Mouse (Mus musculus): Measurements from ENCODE around the gene Dclre1c. TPM values are rescaled to one million over a fixed set of nuclear protein-coding genes. Genes with fewer than 3 reads are reported as not detected.

Dclre1c gene
- total and polyA plus RNA-seq, 2 experiments from 2014 or later = 1.6 to 2.6 TPM

DNA sequence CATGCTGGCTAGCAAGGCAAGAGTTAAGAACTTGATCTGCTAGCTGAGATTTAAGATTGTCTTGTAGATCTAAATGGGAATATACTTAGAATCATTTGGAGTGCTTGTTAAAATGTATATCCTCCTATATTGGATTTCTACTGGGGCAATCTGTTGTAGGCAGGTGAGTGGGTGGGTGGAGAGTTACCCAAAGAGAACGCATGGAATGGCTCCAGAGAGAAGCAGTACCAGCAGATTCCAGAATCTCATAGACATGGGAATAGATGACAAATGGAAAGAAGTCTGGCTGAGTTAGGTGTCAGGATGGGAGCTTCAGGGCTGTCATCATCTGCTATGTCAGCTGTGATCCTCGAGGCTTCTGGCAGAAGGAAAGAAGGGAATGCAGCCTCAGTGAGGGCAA, 25.5 kb downstream of the Dclre1c start:
- H3K27me3 ChIP-seq (ENCODE audit: control insufficient read depth, insufficient read depth, low read length) = no peaks in the 10 kb centered on the region
- TF ChIP-seq CTCF (IDR thresholded peaks at IDR 0.05; ENCODE audit: low read depth) = no peak
- no peak for TF ChIP-seq EP300 (IDR thresholded peaks at IDR 0.05; ENCODE audit: low read depth)
- no peak for ATAC-seq (ENCODE audit: insufficient read depth, low read depth)
- no peak overlapping the region for H3K4me2 ChIP-seq (ENCODE audit: low read depth, low read length)
- no peaks in the 10 kb centered on the region for H3K9me3 ChIP-seq (replicated peaks; ENCODE audit: control insufficient read depth, low read length)
- no peak overlapping the region for H3K4me3 ChIP-seq (ENCODE audit: low read depth, low read length)
- no peak overlapping the region for H3K27ac ChIP-seq (ENCODE audit: low read depth)
- H3K9ac ChIP-seq (replicated peaks; ENCODE audit: low read depth, low read length) = no peak overlapping the region
- H3K36me3 ChIP-seq (replicated peaks; ENCODE audit: control insufficient read depth, insufficient read depth, low read length) = peaks cover 34% of the 10 kb centered on the region
- no peak for DNase-seq (ENCODE audit: low spot score)
- WGBS = 63% methylated on average over 2 of the region's 2 CpGs
- H3K4me1 ChIP-seq (ENCODE audit: control insufficient read depth, insufficient read depth) = no peaks in the 10 kb centered on the region

DNA sequence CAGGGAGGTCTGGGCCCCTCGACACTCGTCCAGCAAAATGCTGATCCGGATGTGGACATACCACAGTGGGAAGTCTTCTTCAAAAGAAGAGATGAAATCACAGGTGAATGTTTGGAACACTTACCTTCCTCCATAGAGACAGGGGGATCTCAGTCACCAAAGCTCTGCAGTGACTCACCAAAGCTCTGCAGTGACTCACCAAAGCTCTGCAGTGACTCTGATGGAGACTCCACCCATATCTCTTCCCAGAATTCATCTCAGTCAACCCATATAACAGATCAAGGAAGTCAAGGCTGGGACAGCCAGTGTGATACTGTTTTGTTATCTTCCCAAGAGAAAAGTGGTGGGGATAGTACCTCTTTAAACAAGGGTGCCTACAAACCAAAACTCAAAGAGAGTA, 29.2 kb downstream of the Dclre1c start:
- 86% methylated on average over 3 of the region's 3 CpGs for WGBS
- Histone ChIP-seq H3K9me3 (replicated peaks; ENCODE audit: control insufficient read depth, low read length) (no peaks in the 10 kb centered on the region), H3K27me3 (ENCODE audit: control insufficient read depth, insufficient read depth, low read length) (no peaks in the 10 kb centered on the region), H3K36me3 (replicated peaks; ENCODE audit: control insufficient read depth, insufficient read depth, low read length) (peaks cover 43% of the 10 kb centered on the region), H3K4me3 (ENCODE audit: low read depth, low read length) (no peak overlapping the region), H3K27ac (ENCODE audit: low read depth) (no peak overlapping the region), H3K4me1 (ENCODE audit: control insufficient read depth, insufficient read depth) (no peaks in the 10 kb centered on the region), H3K4me2 (ENCODE audit: low read depth, low read length) (no peak overlapping the region), H3K9ac (replicated peaks; ENCODE audit: low read depth, low read length) (no peak overlapping the region)
- DNase-seq (ENCODE audit: low spot score) (no peak), ATAC-seq (ENCODE audit: insufficient read depth, low read depth) (no peak)
- TF ChIP-seq EP300 (IDR thresholded peaks at IDR 0.05; ENCODE audit: low read depth) = no peak
- TF ChIP-seq CTCF (IDR thresholded peaks at IDR 0.05; ENCODE audit: low read depth) = no peak

DNA sequence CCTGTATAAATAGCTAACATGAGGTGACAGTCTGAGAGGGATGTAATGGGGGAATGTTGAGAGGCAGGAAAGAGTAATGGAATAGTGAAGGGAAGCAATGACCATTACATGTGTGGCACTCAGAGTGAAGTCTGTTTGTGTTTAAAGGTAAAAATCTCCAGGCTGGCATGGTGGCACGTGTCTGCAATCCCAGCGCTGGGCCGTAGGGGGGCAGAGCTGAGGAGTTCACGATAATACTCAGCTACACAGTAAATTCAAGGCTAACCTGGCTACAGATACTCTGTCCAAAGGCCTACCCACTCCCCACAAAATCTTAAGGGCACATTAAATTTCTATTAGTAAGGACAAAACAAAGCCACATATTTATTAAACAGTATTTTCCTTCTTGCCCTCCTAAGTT, 32.7 kb downstream of the Dclre1c start:
- DNase-seq (ENCODE audit: low spot score) = no peak
- Histone ChIP-seq H3K4me1 (ENCODE audit: control insufficient read depth, insufficient read depth) (no peaks in the 10 kb centered on the region), H3K27me3 (ENCODE audit: control insufficient read depth, insufficient read depth, low read length) (no peaks in the 10 kb centered on the region), H3K9ac (replicated peaks; ENCODE audit: low read depth, low read length) (no peak overlapping the region), H3K9me3 (replicated peaks; ENCODE audit: control insufficient read depth, low read length) (no peaks in the 10 kb centered on the region), H3K4me3 (ENCODE audit: low read depth, low read length) (no peak overlapping the region), H3K27ac (ENCODE audit: low read depth) (no peak overlapping the region), H3K4me2 (ENCODE audit: low read depth, low read length) (no peak overlapping the region), H3K36me3 (replicated peaks; ENCODE audit: control insufficient read depth, insufficient read depth, low read length) (peaks cover 43% of the 10 kb centered on the region)
- no peak for ATAC-seq (ENCODE audit: insufficient read depth, low read depth)
- WGBS = 83% methylated on average over 4 of the region's 4 CpGs
- no peak for TF ChIP-seq EP300 (IDR thresholded peaks at IDR 0.05; ENCODE audit: low read depth)
- no peak for TF ChIP-seq CTCF (IDR thresholded peaks at IDR 0.05; ENCODE audit: low read depth)

DNA sequence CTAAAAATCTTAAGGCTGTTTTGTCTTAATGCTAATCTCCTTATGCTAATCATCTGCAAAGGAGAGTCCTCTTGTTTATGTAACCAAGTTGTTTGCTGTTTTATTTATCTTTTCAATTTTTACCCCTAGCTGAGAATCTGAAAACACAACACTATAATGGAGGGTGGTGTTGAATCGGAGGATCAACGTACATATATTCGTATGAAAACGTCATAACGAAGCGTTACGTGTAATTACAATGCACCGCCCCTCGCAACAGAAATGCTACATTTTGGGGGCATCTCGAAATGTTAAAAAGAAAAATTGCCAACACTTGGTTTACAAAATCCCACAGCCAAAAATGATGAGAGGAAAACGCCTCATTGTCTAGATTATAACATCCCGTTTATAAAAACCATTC, 50.0 kb downstream of the Dclre1c start:
- no peaks in the 10 kb centered on the region for H3K36me3 ChIP-seq (replicated peaks; ENCODE audit: control insufficient read depth, insufficient read depth, low read length)
- H3K4me2 ChIP-seq (ENCODE audit: low read depth, low read length) = peak overlapping the region; percentile 98
- DNase-seq (ENCODE audit: low spot score) = no peak
- H3K4me3 ChIP-seq (ENCODE audit: low read depth, low read length) = peak overlapping the region; percentile 96
- TF ChIP-seq CTCF (IDR thresholded peaks at IDR 0.05; ENCODE audit: low read depth) = no peak
- TF ChIP-seq EP300 (IDR thresholded peaks at IDR 0.05; ENCODE audit: low read depth) = no peak
- H3K4me1 ChIP-seq (ENCODE audit: control insufficient read depth, insufficient read depth) = 0 out of 2 replicates have a peak, but pooled peaks cover 8% of the 10 kb centered on the region
- no peaks in the 10 kb centered on the region for H3K9me3 ChIP-seq (replicated peaks; ENCODE audit: control insufficient read depth, low read length)
- no peaks in the 10 kb centered on the region for H3K27me3 ChIP-seq (ENCODE audit: control insufficient read depth, insufficient read depth, low read length)
- H3K27ac ChIP-seq (ENCODE audit: low read depth) = peak overlapping the region; percentile 79; the same call in 1 of the 2 replicates
- WGBS = 2% methylated on average over 12 of the region's 12 CpGs
- no peak for ATAC-seq (ENCODE audit: insufficient read depth, low read depth)
- H3K9ac ChIP-seq (replicated peaks; ENCODE audit: low read depth, low read length) = peak overlapping the region; percentile 72

DNA sequence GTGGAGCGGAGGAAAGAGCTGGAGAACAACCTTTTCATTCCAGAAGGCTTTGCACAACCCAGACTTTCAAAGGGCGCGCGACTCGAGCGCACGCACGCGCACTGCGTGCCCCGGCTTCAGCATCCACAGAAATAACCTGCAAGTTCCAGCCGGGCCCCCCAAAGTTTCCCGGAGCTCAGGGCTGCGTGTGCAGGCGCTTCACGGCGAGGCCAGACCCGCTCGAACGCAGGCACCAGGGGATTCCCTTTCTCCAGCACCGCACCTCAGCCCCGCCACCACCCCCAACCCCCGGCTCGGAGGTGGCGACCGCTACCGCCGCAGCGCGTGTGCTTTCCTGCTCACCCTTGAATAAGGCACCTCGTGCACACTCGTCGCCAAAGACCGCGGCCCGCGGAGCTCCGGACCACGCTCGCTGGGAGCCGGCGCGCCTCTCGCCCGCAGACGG, 50.5 kb downstream of the Dclre1c start:
- H3K4me3 ChIP-seq (ENCODE audit: low read depth, low read length) = peak overlapping the region; percentile 96

DNA sequence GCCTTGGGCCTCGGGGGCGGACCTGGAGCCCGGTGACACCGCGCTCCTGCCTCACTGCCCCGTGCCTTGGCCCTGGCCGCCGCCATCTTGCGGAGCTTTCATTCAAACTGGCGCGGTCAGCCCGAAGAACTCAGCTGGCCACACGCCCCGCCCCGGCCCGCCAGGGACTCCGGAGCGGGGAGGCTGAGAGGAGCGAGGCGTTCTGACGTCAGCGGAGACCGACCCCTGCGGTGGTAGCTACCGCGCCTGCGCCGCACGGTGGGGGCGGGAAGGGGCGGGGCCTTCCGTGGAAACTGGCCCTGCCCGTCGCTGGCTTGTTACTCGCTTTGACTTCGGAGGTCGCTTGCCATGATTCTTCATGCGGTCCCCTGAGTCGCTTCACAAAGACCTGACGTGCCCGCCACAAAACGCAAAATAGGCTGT, 50.9 kb downstream of the Dclre1c start, which contains the start of gene Suv39h2:
Suv39h2 (minus strand) TSS at position 171 of the 423 bp plus-strand sequence.
- Histone ChIP-seq H3K27me3 (ENCODE audit: control insufficient read depth, insufficient read depth, low read length) (no peaks in the 10 kb centered on the region), H3K4me1 (ENCODE audit: control insufficient read depth, insufficient read depth) (0 out of 2 replicates have a peak, but pooled peaks cover 8% of the 10 kb centered on the region), H3K27ac (ENCODE audit: low read depth) (peak within 1 kb of the TSS; percentile 79), H3K9ac (replicated peaks; ENCODE audit: low read depth, low read length) (peak within 1 kb of the TSS; percentile 72), H3K4me2 (ENCODE audit: low read depth, low read length) (peak within 1 kb of the TSS; percentile 98), H3K4me3 (ENCODE audit: low read depth, low read length) (peak within 1 kb of the TSS; percentile 96), H3K9me3 (replicated peaks; ENCODE audit: control insufficient read depth, low read length) (no peaks in the 10 kb centered on the region), H3K36me3 (replicated peaks; ENCODE audit: control insufficient read depth, insufficient read depth, low read length) (no peaks in the 10 kb centered on the region)
- peak; percentile 100 for ATAC-seq (ENCODE audit: insufficient read depth, low read depth)
- no peak for TF ChIP-seq EP300 (IDR thresholded peaks at IDR 0.05; ENCODE audit: low read depth)
- no peak for TF ChIP-seq CTCF (IDR thresholded peaks at IDR 0.05; ENCODE audit: low read depth)
- peak; percentile 96 for DNase-seq (ENCODE audit: low spot score)
- 0% methylated on average over 42 of the region's 42 CpGs for WGBS

More for the DNA sequence above, 50.5 kb downstream of the Dclre1c start:
- Histone ChIP-seq H3K9me3 (replicated peaks; ENCODE audit: control insufficient read depth, low read length) (no peaks in the 10 kb centered on the region), H3K9ac (replicated peaks; ENCODE audit: low read depth, low read length) (peak overlapping the region; percentile 72), H3K4me1 (ENCODE audit: control insufficient read depth, insufficient read depth) (0 out of 2 replicates have a peak, but pooled peaks cover 8% of the 10 kb centered on the region), H3K4me2 (ENCODE audit: low read depth, low read length) (peak overlapping the region; percentile 98), H3K36me3 (replicated peaks; ENCODE audit: control insufficient read depth, insufficient read depth, low read length) (no peaks in the 10 kb centered on the region), H3K27me3 (ENCODE audit: control insufficient read depth, insufficient read depth, low read length) (no peaks in the 10 kb centered on the region), H3K27ac (ENCODE audit: low read depth) (peak overlapping the region; percentile 79)
- WGBS = under 1% methylated on average over 46 of the region's 46 CpGs
- ATAC-seq (ENCODE audit: insufficient read depth, low read depth) = peak; percentile 66
- TF ChIP-seq CTCF (IDR thresholded peaks at IDR 0.05; ENCODE audit: low read depth) = no peak
- no peak for TF ChIP-seq EP300 (IDR thresholded peaks at IDR 0.05; ENCODE audit: low read depth)
- peak; percentile 14 for DNase-seq (ENCODE audit: low spot score)

Data from heart, postnatal 0 days (tissue).